Mouse (Mus musculus): ENCODE measurements around the gene 2310061N02Rik.
"Not testable (repeated sequence)": the region's sequence is repeated elsewhere in the genome, so short reads cannot be mapped to it uniquely, and the experiment has no call there.

The 2310061N02Rik gene

GRCm38 (mm10) chr16:88707496-88708012 lies at the start of gene 2310061N02Rik:
Gene 2310061N02Rik (minus strand): TSS chr16:88707962.
- no peak for DNase-seq (ENCODE audit: low read depth, low spot score)

GRCm38 (mm10) chr16:88751535-88751934 lies 43.8 kb upstream of the 2310061N02Rik start, which contains the start of gene Krtap13:
Gene Krtap13 (minus strand): TSS chr16:88751635.
- DNase-seq (ENCODE audit: low read depth, low spot score): not testable (repeated sequence)

DNA sequence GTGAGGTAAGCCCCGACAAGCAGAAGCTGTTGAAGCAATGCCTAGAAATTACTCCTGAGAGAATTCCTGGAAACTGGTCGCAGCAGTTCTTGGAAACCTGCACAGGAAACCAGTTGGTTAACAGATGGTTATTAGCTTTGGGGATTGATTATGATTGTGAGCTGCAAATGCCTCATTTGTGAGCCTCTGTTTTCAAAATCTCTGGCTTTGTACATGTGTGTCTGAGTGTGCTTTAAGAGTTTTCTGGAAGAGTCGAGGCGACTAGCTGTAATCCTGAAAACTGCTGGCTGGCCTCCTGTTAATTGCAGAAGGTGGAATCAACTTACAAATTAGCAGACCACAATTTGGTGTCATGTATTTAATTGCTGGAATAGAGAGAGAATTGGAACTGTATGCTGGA lies 40.2 kb upstream of the 2310061N02Rik start:
- no peak for DNase-seq (ENCODE audit: low read depth, low spot score)

DNA sequence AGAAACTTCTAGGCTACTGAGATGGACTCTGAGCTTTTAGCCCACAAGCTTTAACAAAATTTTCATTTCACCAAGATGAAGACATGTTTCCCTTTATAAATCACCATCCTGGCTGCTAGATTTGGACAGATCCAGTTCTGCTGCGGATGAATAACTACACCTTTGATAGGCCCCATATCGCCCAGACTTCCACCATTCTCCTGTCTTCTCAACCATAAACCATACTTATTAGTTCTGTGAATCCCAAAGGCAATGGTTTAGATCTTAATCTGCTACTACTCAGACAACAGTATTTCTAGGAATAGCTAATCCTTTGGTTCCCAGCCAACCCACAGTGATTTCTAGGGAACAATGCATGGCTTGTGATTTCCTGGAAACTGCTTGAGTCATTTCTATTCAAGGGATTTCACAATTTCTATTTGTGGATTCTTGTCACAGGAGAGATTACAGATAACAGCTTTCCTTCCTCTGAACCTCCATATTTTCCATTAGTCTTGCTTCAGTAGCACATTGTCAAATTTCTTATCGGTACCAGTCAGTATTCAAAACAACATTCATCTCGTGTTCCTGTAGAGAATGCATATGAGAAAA lies 37.1 kb upstream of the 2310061N02Rik start:
- DNase-seq (ENCODE audit: low read depth, low spot score): no peak

- DNase-seq (ENCODE audit: low read depth, low spot score): no peak
Observed at GRCm38 (mm10) chr16:88735391-88735790, 27.6 kb upstream of the 2310061N02Rik start.

GRCm38 (mm10) chr16:88728812-88729275 lies 21.1 kb upstream of the 2310061N02Rik start, which contains the start of gene Krtap13-1:
Gene Krtap13-1 (plus strand): TSS chr16:88728862.
- no peak for DNase-seq (ENCODE audit: low read depth, low spot score)

- DNase-seq (ENCODE audit: low read depth, low spot score): no peak
Observed at GRCm38 (mm10) chr16:88720031-88720430, 12.3 kb upstream of the 2310061N02Rik start.

DNA sequence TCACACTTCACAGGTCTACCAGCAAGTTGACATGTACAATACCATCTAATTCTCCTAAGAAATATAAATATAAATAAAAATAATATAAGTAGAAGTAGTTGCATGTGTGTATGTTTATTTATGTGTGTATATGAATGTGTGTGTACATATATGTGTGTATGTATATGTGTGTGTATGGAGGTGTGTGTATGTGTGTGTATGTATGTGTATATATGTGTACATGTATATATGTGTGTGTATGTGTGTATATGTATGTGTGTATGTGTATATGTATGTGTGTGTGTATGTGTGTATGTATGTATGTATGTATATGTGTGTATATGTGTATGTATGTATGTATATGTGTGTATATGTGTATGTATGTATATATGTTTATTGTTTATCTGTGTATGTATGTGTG lies 8.8 kb upstream of the 2310061N02Rik start:
- DNase-seq (ENCODE audit: low read depth, low spot score): no peak

DNA sequence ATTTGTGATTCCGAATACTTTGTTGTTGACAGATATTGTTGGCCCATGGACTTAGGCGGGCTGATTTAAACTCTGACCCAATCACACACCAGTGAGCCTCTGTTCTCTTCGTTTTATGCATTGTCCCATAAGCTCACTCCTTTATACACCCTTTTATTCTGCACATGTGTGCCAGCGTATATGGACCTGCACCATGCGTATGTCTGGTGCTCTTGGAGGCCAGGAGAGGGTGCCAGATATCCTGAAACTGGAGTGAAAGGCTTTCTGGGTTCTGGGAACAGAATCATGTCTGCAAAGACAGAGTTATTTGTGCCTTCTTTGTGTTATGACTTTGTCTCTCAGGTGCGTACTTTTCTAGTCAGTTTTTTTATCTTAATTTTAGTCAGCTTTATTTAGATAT lies 3.5 kb upstream of the 2310061N02Rik start:
- no peak for DNase-seq (ENCODE audit: low read depth, low spot score)

DNA sequence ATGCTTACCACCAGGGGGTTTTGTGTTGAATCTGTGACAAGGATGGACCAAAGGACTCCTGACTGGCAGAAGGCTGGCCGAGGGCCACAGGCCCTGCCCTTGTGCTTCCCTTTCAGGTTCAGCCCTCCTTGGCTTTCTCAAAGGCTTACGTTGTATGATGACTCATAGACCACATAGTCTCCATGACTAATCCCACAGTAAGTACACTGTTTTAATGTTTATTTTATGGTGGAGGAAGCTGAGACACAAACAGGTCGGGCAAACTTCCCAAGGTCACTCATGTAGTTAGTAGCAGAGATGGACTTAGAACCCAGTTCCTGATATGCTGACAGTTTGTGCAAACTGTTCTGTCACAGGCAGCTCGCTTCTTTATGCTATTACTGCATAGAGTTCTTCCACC lies 3.0 kb upstream of the 2310061N02Rik start:
- DNase-seq (ENCODE audit: low read depth, low spot score): no peak

DNA sequence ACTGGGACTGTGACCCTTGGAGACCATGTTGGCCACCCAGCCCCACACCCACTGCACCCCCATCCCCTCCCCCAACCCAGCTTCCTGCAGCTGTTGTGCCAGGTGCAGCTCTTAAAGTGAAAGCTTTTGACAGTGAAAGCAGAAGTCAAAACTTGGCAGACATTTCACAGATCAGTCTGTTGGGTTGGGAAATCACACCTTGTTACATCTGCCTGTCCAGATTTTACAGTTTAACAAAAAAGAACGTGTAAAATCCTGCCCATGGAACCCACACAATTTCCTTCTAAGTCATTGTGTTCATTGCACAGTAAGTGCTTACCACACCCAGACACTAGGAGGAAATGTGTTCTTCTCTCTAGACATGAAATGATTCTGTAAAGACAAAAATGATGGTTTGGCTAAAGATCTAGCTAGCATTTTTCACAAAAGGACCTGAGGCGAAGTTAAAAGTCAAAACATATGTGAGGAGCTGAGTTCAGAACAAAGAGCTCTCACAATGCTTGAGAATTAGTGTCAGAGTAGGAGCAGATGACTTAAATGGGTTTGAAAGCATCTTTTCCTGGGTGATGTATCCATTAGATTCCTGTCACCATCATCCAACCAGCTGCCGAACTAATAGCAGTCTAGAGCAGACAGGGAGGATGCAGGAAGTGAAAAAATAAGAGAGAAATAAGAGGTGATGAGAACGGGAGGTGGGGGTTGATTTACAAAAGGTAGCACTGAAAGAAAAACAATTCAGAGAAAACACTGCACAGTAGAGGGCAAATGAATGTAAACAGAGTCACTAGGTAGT lies 6.5 kb downstream of the 2310061N02Rik start:
- DNase-seq (ENCODE audit: low read depth, low spot score): no peak

- DNase-seq (ENCODE audit: low read depth, low spot score): no peak
Observed at GRCm38 (mm10) chr16:88696256-88696655, 11.5 kb downstream of the 2310061N02Rik start.

- DNase-seq (ENCODE audit: low read depth, low spot score): no peak
Observed at GRCm38 (mm10) chr16:88681282-88681681, 26.5 kb downstream of the 2310061N02Rik start.

DNA sequence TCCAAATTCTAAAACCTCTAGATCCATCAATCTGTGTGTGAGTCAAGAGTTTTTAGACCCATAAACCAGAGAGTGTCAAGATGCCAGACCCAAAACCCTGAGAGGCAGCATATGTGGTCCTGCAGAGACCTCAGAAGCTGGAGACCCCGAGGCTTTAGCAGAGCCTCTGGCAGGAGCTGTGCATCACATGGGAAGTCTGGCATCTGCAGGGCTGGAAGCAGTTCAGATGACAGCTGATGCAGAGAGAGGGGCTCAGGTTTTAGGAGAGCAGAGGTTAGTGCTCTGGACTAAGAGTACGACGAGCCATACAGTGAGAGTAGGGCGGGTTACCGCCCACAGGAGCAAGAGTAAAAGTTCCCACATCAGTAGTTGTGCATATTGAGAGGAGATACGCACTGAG lies 28.7 kb downstream of the 2310061N02Rik start:
- DNase-seq (ENCODE audit: low read depth, low spot score): no peak

GRCm38 (mm10) chr16:88671571-88671970 lies 36.2 kb downstream of the 2310061N02Rik start, which contains the start of gene Krtap27-1:
Gene Krtap27-1 (minus strand): TSS chr16:88671671.
- no peak for DNase-seq (ENCODE audit: low read depth, low spot score)

- no peak for DNase-seq (ENCODE audit: low read depth, low spot score)
Observed at GRCm38 (mm10) chr16:88657426-88657825, 50.3 kb downstream of the 2310061N02Rik start.

All from retina, postnatal 7 days (tissue).